In genomic region chr9:65225795-65226194, GRCm38 (mm10) we compare ENCODE assay signal across 9 mouse cellular contexts. TPM values are rescaled to one million over a fixed set of nuclear protein-coding genes. Genes with fewer than 3 reads are reported as not detected.
DNase-seq lines count a peak whose midpoint lies in the region; ATAC-seq lines count a peak whose summit lies in the region.
"Had no signal": no experiment of that assay in that cellular context is flagged by ENCODE, and none has a peak within 500 bp of the region (broad histone marks: within the 10 kb centered on the region; RNA-seq: fewer than 3 reads in every experiment).

No protein-coding gene starts in this region.

- no peak for ATAC-seq in megakaryocyte-erythroid progenitor cell, adult 5-6 weeks (replicated peaks; ENCODE audit: low FRiP score, low TSS enrichment, poor library complexity, severe bottlenecking)

- peak; percentile 70 for DNase-seq in adrenal gland, postnatal 10 days
- no peak for DNase-seq in adrenal gland, postnatal 25 days
- DNase-seq in kidney, adult 18-20 months: peak; percentile 28
- no peak for DNase-seq in kidney, adult 11 months
- DNase-seq in 3T3-L1 (ENCODE audit: low read depth, low spot score): peak; percentile 59
- DNase-seq in embryo, embryonic 10.5 days (ENCODE audit: low spot score): peak; percentile 71
- no peak for DNase-seq in T-cell, adult 2 months (ENCODE audit: low spot score)
- DNase-seq: liver, embryonic 13.5 days had no signal

RNA-seq across cellular contexts. Expression of gene Parp16, which starts 30.6 kb away (rescaled TPM):
- 10 to 100 TPM; 12.9 to 19.6 TPM for total RNA-seq in adrenal gland, postnatal 10 days (2021)
- total RNA-seq in adrenal gland, postnatal 25 days (2021): 26.8 and 26.9 TPM in 2 replicates
- 4.9 and 8.3 TPM in 2 replicates for total RNA-seq in megakaryocyte-erythroid progenitor cell, adult 5-6 weeks (2014; fragmentation: Nextera tagmentation)
- 0.30 and 6.7 TPM in 2 replicates for total RNA-seq in megakaryocyte-erythroid progenitor cell, adult 5-6 weeks (2017)

RNA-seq across cellular contexts. Expression of gene Cilp, which starts 39.2 kb away (rescaled TPM):
- total RNA-seq in adrenal gland, postnatal 10 days (2021): 10 to 100 TPM in 1 of 2 experiments, 1 to 10 TPM in 1; 8.6 to 10.9 TPM
- total RNA-seq in adrenal gland, postnatal 25 days (2021): 4.0 and 4.3 TPM in 2 replicates
- total RNA-seq in megakaryocyte-erythroid progenitor cell, adult 5-6 weeks (2014; fragmentation: Nextera tagmentation): not detected in 2 replicates
- not detected in 2 replicates for total RNA-seq in megakaryocyte-erythroid progenitor cell, adult 5-6 weeks (2017)

Comparison
In these comparisons a context has a peak if more than half of its experiments do, and no peak if none do; other contexts are left out.
1. DNase-seq: peak in adrenal gland, postnatal 10 days (single experiment), kidney, adult 18-20 months (single experiment), 3T3-L1 (single experiment) and embryo, embryonic 10.5 days (single experiment); none in adrenal gland, postnatal 25 days (single experiment), kidney, adult 11 months (single experiment) and T-cell, adult 2 months (single experiment).